8 mouse cellular contexts compared by ENCODE assay signal in the genomic region with DNA sequence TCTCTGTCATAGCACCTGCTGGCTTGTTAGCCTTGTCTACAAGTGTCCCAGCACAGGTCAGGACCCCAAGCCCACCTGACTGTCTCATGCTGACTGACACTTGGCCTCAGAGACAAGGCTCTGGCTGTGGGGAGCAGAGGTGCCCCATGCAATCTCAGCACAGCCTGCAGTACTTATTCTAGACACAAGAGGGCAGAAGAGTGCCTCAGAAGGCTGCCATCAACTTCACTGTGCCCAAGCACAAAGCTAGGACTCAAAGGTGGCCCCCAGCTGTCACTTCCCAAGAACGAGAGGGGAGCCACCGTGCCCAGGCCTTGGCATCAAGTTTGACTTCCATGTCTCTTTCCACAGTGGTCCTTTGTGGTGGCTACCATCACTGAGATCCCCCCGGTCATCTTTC. TPM values are rescaled to one million over a fixed set of nuclear protein-coding genes. Genes with fewer than 3 reads are reported as not detected.
DNase-seq lines count a peak whose midpoint lies in the region; ATAC-seq and TF ChIP-seq lines count a peak whose summit lies in the region.

No protein-coding gene starts in this region.

- 30% methylated on average over 3 of the region's 3 CpGs for WGBS in liver, embryonic 15.5 days (ENCODE audit: insufficient replicate concordance)
- 32% methylated on average over 3 of the region's 3 CpGs for WGBS in neural tube, embryonic 12.5 days
- WGBS in thymus, adult 2 months = 43% methylated on average over 3 of the region's 3 CpGs

- H3K4me1 ChIP-seq in liver, embryonic 15.5 days (replicated peaks) = peaks cover 69% of the 10 kb centered on the region
- peaks cover 17% of the 10 kb centered on the region for H3K4me1 ChIP-seq in neural tube, embryonic 12.5 days
- H3K4me1 ChIP-seq in thymus, adult 2 months (replicated peaks; ENCODE audit: control insufficient read depth, insufficient read depth, low read length) = no peaks in the 10 kb centered on the region

- TF ChIP-seq CTCF in thymus, adult 2 months (IDR thresholded peaks at IDR 0.05; ENCODE audit: borderline replicate concordance, control insufficient read depth, extremely low read depth, insufficient read depth, low read length, poor library complexity) = peak; percentile 72; the same call in 1 of the 2 replicates

- H3K36me3 ChIP-seq in liver, embryonic 15.5 days (replicated peaks) = 0 out of 2 replicates have a peak, but pooled peaks cover 22% of the 10 kb centered on the region
- H3K36me3 ChIP-seq in neural tube, embryonic 12.5 days = peaks cover 20% of the 10 kb centered on the region
- no peaks in the 10 kb centered on the region for H3K36me3 ChIP-seq in thymus, adult 2 months (ENCODE audit: control insufficient read depth, insufficient read depth, low read length)

- H3K9ac ChIP-seq in liver, embryonic 15.5 days = peak overlapping the region; percentile 46; the same call in 1 of the 2 replicates
- H3K9ac ChIP-seq in neural tube, embryonic 12.5 days = no peak overlapping the region

- ATAC-seq in liver, embryonic 15.5 days (ENCODE audit: insufficient read depth) = no peak
- ATAC-seq in neural tube, embryonic 12.5 days (ENCODE audit: low FRiP score, low read depth) = peak; percentile 26; the same call in 1 of the 2 replicates

- no peak overlapping the region for H3K4me2 ChIP-seq in liver, embryonic 15.5 days
- no peak overlapping the region for H3K4me2 ChIP-seq in neural tube, embryonic 12.5 days (replicated peaks)

- no peak overlapping the region for H3K4me3 ChIP-seq in liver, embryonic 15.5 days (replicated peaks)
- H3K4me3 ChIP-seq in neural tube, embryonic 12.5 days = no peak overlapping the region
- H3K4me3 ChIP-seq in thymus, adult 2 months (ENCODE audit: control insufficient read depth, insufficient read depth, low read length) = no peak overlapping the region

- DNase-seq in A20 (ENCODE audit: low read depth, low spot score) (peak; percentile 66), ZHBTc4 (ENCODE audit: low read depth, low spot score) (peak; percentile 69)
- peak; percentile 77 to 87 for DNase-seq in cerebellum, postnatal 36 days
- peak; percentile 52 to 67 for DNase-seq in gastrocnemius, adult 8-10 months (ENCODE audit: low spot score in 2 of 2)
- DNase-seq in kidney, postnatal 25 days = peak; percentile 64 to 80
- peak; percentile 74 for DNase-seq in thymus, adult 2 months

- no peak for TF ChIP-seq POLR2A in thymus, adult 2 months (IDR thresholded peaks at IDR 0.05; ENCODE audit: control insufficient read depth, extremely low read depth, insufficient read depth, low read length, poor library complexity)

- H3K27me3 ChIP-seq in liver, embryonic 15.5 days = no peaks in the 10 kb centered on the region
- no peaks in the 10 kb centered on the region for H3K27me3 ChIP-seq in neural tube, embryonic 12.5 days (replicated peaks)
- H3K27me3 ChIP-seq in thymus, adult 2 months (ENCODE audit: control insufficient read depth, insufficient read depth, low read length) = no peaks in the 10 kb centered on the region

- H3K27ac ChIP-seq in liver, embryonic 15.5 days (replicated peaks) = peak overlapping the region; percentile 98
- no peak overlapping the region for H3K27ac ChIP-seq in neural tube, embryonic 12.5 days
- no peak overlapping the region for H3K27ac ChIP-seq in thymus, adult 2 months (ENCODE audit: control insufficient read depth, insufficient read depth, low read length)

- no peaks in the 10 kb centered on the region for H3K9me3 ChIP-seq in liver, embryonic 15.5 days (replicated peaks)
- H3K9me3 ChIP-seq in neural tube, embryonic 12.5 days = no peaks in the 10 kb centered on the region

RNA-seq across cellular contexts. Expression of gene Hdac11, which starts 8.7 kb away (rescaled TPM):
- total RNA-seq in gastrocnemius, adult 8-10 months (2022) = 1 to 10 TPM; 7.0 to 9.6 (median 8.6) TPM
- polyA plus RNA-seq in liver, embryonic 15.5 days (2015; fragmentation: Nextera tagmentation; extraction: Ambion mirVana) = 5.6 and 5.9 TPM in 2 replicates
- polyA plus RNA-seq in neural tube, embryonic 12.5 days (2016; fragmentation: Nextera tagmentation; extraction: Ambion mirVana) = 19.1 and 20.5 TPM in 2 replicates
- 10.8 and 16.6 TPM in 2 replicates for polyA plus RNA-seq in thymus, adult 2 months (2012; rRNA removed)

RNA-seq across cellular contexts. Expression of gene Fbln2, which starts 47.0 kb away (rescaled TPM):
- 10 to 100 TPM; 27.5 to 46.3 (median 36.2) TPM for total RNA-seq in gastrocnemius, adult 8-10 months (2022)
- 6.2 and 6.5 TPM in 2 replicates for polyA plus RNA-seq in liver, embryonic 15.5 days (2015; fragmentation: Nextera tagmentation; extraction: Ambion mirVana)
- 30.4 and 30.7 TPM in 2 replicates for polyA plus RNA-seq in neural tube, embryonic 12.5 days (2016; fragmentation: Nextera tagmentation; extraction: Ambion mirVana)
- polyA plus RNA-seq in thymus, adult 2 months (2012; rRNA removed) = 70.4 and 71.8 TPM in 2 replicates

RNA-seq across cellular contexts. Expression of gene Nup210, which starts 48.6 kb away (rescaled TPM):
- 10 to 100 TPM; 20.1 to 27.6 (median 21.6) TPM for total RNA-seq in gastrocnemius, adult 8-10 months (2022)
- polyA plus RNA-seq in liver, embryonic 15.5 days (2015; fragmentation: Nextera tagmentation; extraction: Ambion mirVana) = 32.0 and 37.1 TPM in 2 replicates
- 15.1 and 17.1 TPM in 2 replicates for polyA plus RNA-seq in neural tube, embryonic 12.5 days (2016; fragmentation: Nextera tagmentation; extraction: Ambion mirVana)
- 219 and 378 TPM in 2 replicates for polyA plus RNA-seq in thymus, adult 2 months (2012; rRNA removed)
